Mouse (Mus musculus) thymus, adult 2 months (tissue): ENCODE measurements around the gene Wipf2.

Experiments
- CTCF ChIP-seq: fragments of 200-500 bp; IDR thresholded peaks from 2 replicates; pipeline ENCODE4 v1.5.1; 2012; ENCODE audit warnings: mild to moderate bottlenecking, control low read depth, low read length, moderate library complexity, borderline replicate concordance; ENCODE audit not compliant: control insufficient read depth, poor library complexity, insufficient read depth; ENCODE audit errors: extremely low read depth
- POLR2A ChIP-seq: fragments of 200-500 bp; IDR thresholded peaks from 2 replicates; pipeline ENCODE4 v1.6.1; 2012; ENCODE audit warnings: mild to moderate bottlenecking, low read length, control low read depth, moderate library complexity; ENCODE audit not compliant: control insufficient read depth, poor library complexity, insufficient read depth; ENCODE audit errors: extremely low read depth

DNA sequence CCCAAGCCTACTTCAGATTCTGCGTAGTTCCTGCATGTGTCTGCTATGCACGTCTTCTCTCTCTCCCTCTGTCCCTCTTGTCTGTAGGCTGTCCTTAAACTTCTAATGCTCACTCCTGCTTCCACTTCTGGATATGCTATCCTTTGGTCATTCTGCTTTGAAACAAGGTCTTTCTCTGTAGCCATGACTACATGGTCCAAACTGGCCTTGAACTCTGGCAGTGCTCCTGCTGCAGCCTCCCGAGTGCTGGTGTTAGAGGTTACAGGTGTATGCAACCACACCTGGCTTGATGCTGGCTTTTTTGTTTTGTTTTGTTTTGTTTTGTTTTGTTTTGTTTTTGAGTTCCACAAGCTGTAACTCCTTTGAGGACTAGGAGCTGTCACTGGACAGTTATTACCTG is 70.9 kb downstream of the Wipf2 start:
- TF ChIP-seq CTCF, result no peak
- TF ChIP-seq POLR2A, result no peak
